Mouse (Mus musculus) stomach, embryonic 14.5 days (tissue): ENCODE measurements at regions not wholly inside any gene's neighbourhood (a gene's known extent, or its start where the extent isn't known, plus 50 kb on each side); places are given as distances from the start of the nearest gene placed in this dataset.
"Not testable (repeated sequence)": the region's sequence is repeated elsewhere in the genome, so short reads cannot be mapped to it uniquely, and the experiment has no call there.

Source experiments
- ATAC-seq: fragments of 200-750 bp; cut with Nextera tagmentation; 2 replicates; pipeline ENCODE4 v1.8.0; 2017; ENCODE audit warnings: low read depth, moderate TSS enrichment; ENCODE audit not compliant: insufficient number of reproducible peaks, insufficient read depth, low FRiP score
- H3K27ac ChIP-seq: fragments of 300-500 bp; sonication (generic); 2 replicates; pipeline ENCODE4 v1.5.1; 2014; ENCODE audit warnings: mild to moderate bottlenecking, low read length, moderate library complexity, mixed read lengths
- H3K27me3 ChIP-seq: fragments of 300-500 bp; sonication (generic); 2 replicates; pipeline ENCODE4 v1.6.1; 2014; ENCODE audit warnings: low read length, control low read depth, mixed read lengths; ENCODE audit not compliant: control insufficient read depth, insufficient read depth
- H3K36me3 ChIP-seq: fragments of 300-500 bp; sonication (generic); 2 replicates; pipeline ENCODE4 v1.6.1; 2014; ENCODE audit warnings: mild to moderate bottlenecking, control low read depth, low read length, moderate library complexity, mixed read lengths; ENCODE audit not compliant: control insufficient read depth, insufficient read depth
- H3K4me1 ChIP-seq: fragments of 300-500 bp; sonication (generic); 2 replicates; pipeline ENCODE4 v1.6.1; 2014; ENCODE audit warnings: low read length, control low read depth, mixed read lengths; ENCODE audit not compliant: control insufficient read depth, insufficient read depth
- H3K4me2 ChIP-seq: fragments of 300-500 bp; sonication (generic); replicated peaks from 2 replicates; pipeline ENCODE4 v1.6.1; 2014; ENCODE audit warnings: low read depth, low read length, control low read depth
- H3K4me3 ChIP-seq: fragments of 300-500 bp; sonication (generic); 2 replicates; pipeline ENCODE4 v1.5.1; 2014; ENCODE audit warnings: low read depth, low read length, control low read depth
- H3K9ac ChIP-seq: fragments of 300-500 bp; sonication (generic); replicated peaks from 2 replicates; pipeline ENCODE4 v1.6.1; 2014; ENCODE audit warnings: low read depth, mild to moderate bottlenecking, control low read depth, low read length, moderate library complexity, mixed read lengths
- H3K9me3 ChIP-seq: fragments of 300-500 bp; sonication (generic); 2 replicates; pipeline ENCODE4 v1.6.1; 2016; ENCODE audit warnings: low read depth, low read length, control low read depth; ENCODE audit not compliant: control insufficient read depth
- WGBS: fragments of 180-500 bp; shearing (Covaris S2); extraction: QIAGEN DNeasy Blood & Tissue Kit; methylation state at CpG from one replicate; pipeline ENCODE4 v1.1.7; 2014; 5-methylcytosine and 5-hydroxymethylcytosine counted together

- H3K27me3 ChIP-seq, H3K4me3 ChIP-seq, H3K36me3 ChIP-seq, H3K4me1 ChIP-seq, H3K27ac ChIP-seq, ATAC-seq, H3K4me2 ChIP-seq, H3K9me3 ChIP-seq, H3K9ac ChIP-seq: not testable (repeated sequence)
Measured at GRCm38 (mm10) chr14:53090921-53091320, 595.4 kb upstream of the Olfr1507 start.

- H3K4me2 ChIP-seq, H3K4me1 ChIP-seq, H3K27me3 ChIP-seq, H3K36me3 ChIP-seq, H3K4me3 ChIP-seq, H3K27ac ChIP-seq, ATAC-seq, H3K9ac ChIP-seq, H3K9me3 ChIP-seq: not testable (repeated sequence)
- WGBS = 60% methylated on average over 4 of the region's 4 CpGs
Measured at GRCm38 (mm10) chr14:53081853-53082252, 586.3 kb upstream of the Olfr1507 start.

GRCm38 (mm10) chr14:53081024-53081711, 585.6 kb upstream of the Olfr1507 start:
- not testable (repeated sequence) for H3K9ac ChIP-seq, H3K36me3 ChIP-seq, ATAC-seq, H3K4me2 ChIP-seq, H3K27me3 ChIP-seq, H3K4me1 ChIP-seq, H3K4me3 ChIP-seq, H3K9me3 ChIP-seq, H3K27ac ChIP-seq
- WGBS = no CpG with 5 or more reads among the region's 2 CpGs

GRCm38 (mm10) chr14:53080556-53080955, 585.0 kb upstream of the Olfr1507 start:
- 81% methylated on average over 3 of the region's 3 CpGs for WGBS
- not testable (repeated sequence) for H3K36me3 ChIP-seq, H3K9ac ChIP-seq, H3K4me1 ChIP-seq, H3K27me3 ChIP-seq, H3K27ac ChIP-seq, H3K9me3 ChIP-seq, H3K4me2 ChIP-seq, ATAC-seq, H3K4me3 ChIP-seq

- not testable (repeated sequence) for H3K9ac ChIP-seq, H3K9me3 ChIP-seq, H3K4me2 ChIP-seq, H3K27me3 ChIP-seq, H3K36me3 ChIP-seq, ATAC-seq, H3K4me1 ChIP-seq, H3K27ac ChIP-seq, H3K4me3 ChIP-seq
- WGBS = 67% methylated on average over 2 of the region's 2 CpGs
Measured at GRCm38 (mm10) chr14:53075937-53076336, 580.4 kb upstream of the Olfr1507 start.

- not testable (repeated sequence) for ATAC-seq, H3K4me1 ChIP-seq, H3K9me3 ChIP-seq, H3K36me3 ChIP-seq, H3K27ac ChIP-seq, H3K4me3 ChIP-seq, H3K27me3 ChIP-seq, H3K9ac ChIP-seq, H3K4me2 ChIP-seq
- 75% methylated on average over 6 of the region's 6 CpGs for WGBS
Measured at GRCm38 (mm10) chr14:53073126-53073525, 577.6 kb upstream of the Olfr1507 start.

GRCm38 (mm10) chr14:53072502-53072901, 577.0 kb upstream of the Olfr1507 start:
- H3K9me3 ChIP-seq, H3K36me3 ChIP-seq, H3K4me2 ChIP-seq, H3K27me3 ChIP-seq, H3K4me1 ChIP-seq, H3K9ac ChIP-seq, ATAC-seq, H3K27ac ChIP-seq, H3K4me3 ChIP-seq: not testable (repeated sequence)
- no CpG with 5 or more reads among the region's 1 CpGs for WGBS

- H3K4me3 ChIP-seq, H3K9me3 ChIP-seq, ATAC-seq, H3K9ac ChIP-seq, H3K27ac ChIP-seq, H3K4me1 ChIP-seq, H3K36me3 ChIP-seq, H3K27me3 ChIP-seq, H3K4me2 ChIP-seq: not testable (repeated sequence)
- 52% methylated on average over 2 of the region's 3 CpGs for WGBS
Measured at GRCm38 (mm10) chr14:53054439-53054838, 558.9 kb upstream of the Olfr1507 start.

GRCm38 (mm10) chr14:53053465-53054123, 558.0 kb upstream of the Olfr1507 start:
- not testable (repeated sequence) for H3K9me3 ChIP-seq, H3K4me2 ChIP-seq, H3K9ac ChIP-seq, H3K4me3 ChIP-seq, ATAC-seq, H3K27me3 ChIP-seq, H3K27ac ChIP-seq, H3K4me1 ChIP-seq, H3K36me3 ChIP-seq
- WGBS = 68% methylated on average over 2 of the region's 3 CpGs
